ENCODE assay signal across 8 mouse cellular contexts in genomic region chr2:77341575-77342332, GRCm38 (mm10).
DNase-seq lines count a peak whose midpoint lies in the region; ATAC-seq lines count a peak whose summit lies in the region.

No protein-coding gene starts in this region.

- 48% methylated on average over 12 of the region's 12 CpGs for WGBS in hindbrain, embryonic 10.5 days

- H3K9me3 ChIP-seq in hindbrain, embryonic 10.5 days: no peaks in the 10 kb centered on the region

- H3K36me3 ChIP-seq in hindbrain, embryonic 10.5 days: no peaks in the 10 kb centered on the region

- DNase-seq in Muller cell, postnatal 12 days (ENCODE audit: inconsistent ontology term): peak; percentile 91
- DNase-seq in cerebellum, adult 18-20 months: peak; percentile 93 to 94
- peak; percentile 90 for DNase-seq in hindbrain, embryonic 10.5 days (ENCODE audit: low spot score)
- peak; percentile 98 for DNase-seq in layer of hippocampus, adult 9-10 months (ENCODE audit: low spot score)
- DNase-seq in lung, postnatal 25 days (ENCODE audit: low spot score): peak; percentile 94
- peak; percentile 99 for DNase-seq in right cerebral cortex, adult 2 months (ENCODE audit: low spot score in 2 of 2)
- peak; percentile 89 for DNase-seq in urinary bladder, adult 2 months (ENCODE audit: low spot score)

- no peaks in the 10 kb centered on the region for H3K4me1 ChIP-seq in hindbrain, embryonic 10.5 days (replicated peaks)

- no peak overlapping the region for H3K27ac ChIP-seq in hindbrain, embryonic 10.5 days

- no peak overlapping the region for H3K4me3 ChIP-seq in hindbrain, embryonic 10.5 days

- ATAC-seq in frontal cortex, adult (ENCODE audit: low TSS enrichment): peak; percentile 99

- no peaks in the 10 kb centered on the region for H3K27me3 ChIP-seq in hindbrain, embryonic 10.5 days (ENCODE audit: insufficient read depth, poor library complexity, severe bottlenecking)
